Mouse (Mus musculus) thymus, adult 18-20 months (tissue): ENCODE measurements at regions not wholly inside any gene's neighbourhood (a gene's known extent, or its start where the extent isn't known, plus 50 kb on each side); places are given as distances from the start of the nearest gene placed in this dataset.

ENCODE experiments used
- DNase-seq, 2 experiments: peaks; one replicate each; pipeline ENCODE4 v3.0.0; 2022; ENCODE audit warnings: mixed read lengths in 2 of 2

- no peak for DNase-seq
Measured at GRCm38 (mm10) chr11:20985771-20986170, 105.3 kb upstream of the Peli1 start.

- DNase-seq = no peak
Measured at GRCm38 (mm10) chr11:20987171-20987815, 103.8 kb upstream of the Peli1 start.

- DNase-seq = no peak
Measured at GRCm38 (mm10) chr11:20987841-20988251, 103.2 kb upstream of the Peli1 start.

- DNase-seq = no peak
Measured at GRCm38 (mm10) chr11:20988871-20989270, 102.2 kb upstream of the Peli1 start.

GRCm38 (mm10) chr11:20993580-20993979 lies 97.5 kb upstream of the Peli1 start:
- DNase-seq = no peak

- DNase-seq = no peak
Measured at GRCm38 (mm10) chr11:21001400-21001799, 89.7 kb upstream of the Peli1 start.

GRCm38 (mm10) chr11:21007222-21007621 lies 83.9 kb upstream of the Peli1 start:
- DNase-seq = no peak

- no peak for DNase-seq
Measured at GRCm38 (mm10) chr11:21009505-21009904, 81.6 kb upstream of the Peli1 start.

GRCm38 (mm10) chr11:21010867-21011266 lies 80.2 kb upstream of the Peli1 start:
- DNase-seq = no peak

- no peak for DNase-seq
Measured at GRCm38 (mm10) chr11:21014250-21014649, 76.8 kb upstream of the Peli1 start.

GRCm38 (mm10) chr11:21015536-21015935 lies 75.6 kb upstream of the Peli1 start:
- no peak for DNase-seq

- DNase-seq = no peak
Measured at GRCm38 (mm10) chr11:21016133-21016746, 74.9 kb upstream of the Peli1 start.

GRCm38 (mm10) chr11:21016791-21017329 lies 74.2 kb upstream of the Peli1 start:
- no peak for DNase-seq

- no peak for DNase-seq
Measured at GRCm38 (mm10) chr11:21019829-21020228, 71.3 kb upstream of the Peli1 start.

- DNase-seq = no peak
Measured at GRCm38 (mm10) chr11:21024111-21024510, 67.0 kb upstream of the Peli1 start.

- no peak for DNase-seq
Measured at GRCm38 (mm10) chr11:21024521-21024920, 66.6 kb upstream of the Peli1 start.

GRCm38 (mm10) chr11:21027299-21027698 lies 63.8 kb upstream of the Peli1 start:
- DNase-seq = no peak

- no peak for DNase-seq
Measured at GRCm38 (mm10) chr11:21030362-21030761, 60.7 kb upstream of the Peli1 start.

GRCm38 (mm10) chr11:21031816-21032215 lies 59.3 kb upstream of the Peli1 start:
- no peak for DNase-seq

- DNase-seq = no peak
Measured at GRCm38 (mm10) chr11:21033234-21033822, 57.8 kb upstream of the Peli1 start.

GRCm38 (mm10) chr11:21033823-21034401 lies 57.2 kb upstream of the Peli1 start:
- peak; percentile 11 to 34 for DNase-seq

GRCm38 (mm10) chr11:21036161-21036916 lies 54.8 kb upstream of the Peli1 start:
- no peak for DNase-seq
